Mouse (Mus musculus): Measurements from ENCODE around the gene Ndufv1. TPM values are rescaled to one million over a fixed set of nuclear protein-coding genes. Genes with fewer than 3 reads are reported as not detected.

Gene Ndufv1
- total and polyA plus RNA-seq, 3 experiments, result 84.1 to 338 (median 191) TPM

- Histone ChIP-seq H3K4me3 (ENCODE audit: low read depth, low read length) (no peak overlapping the region), H3K27me3 (ENCODE audit: insufficient read depth, low read length) (peaks cover 4% of the 10 kb centered on the region), H3K36me3 (replicated peaks) (peaks cover 12% of the 10 kb centered on the region), H3K4me1 (ENCODE audit: insufficient read depth, low read depth, low read length) (peaks cover 28% of the 10 kb centered on the region), H3K9me3 (replicated peaks) (no peaks in the 10 kb centered on the region)
- DNase-seq (ENCODE audit: low spot score) (no peak), ATAC-seq (ENCODE audit: extremely low read depth, insufficient number of reproducible peaks, low FRiP score, poor library complexity, severe bottlenecking) (no peak)
- TF ChIP-seq GATA1 (IDR thresholded peaks at IDR 0.05; ENCODE audit: borderline replicate concordance, low read length) (no peak), GATA2 (IDR thresholded peaks at IDR 0.05; ENCODE audit: borderline replicate concordance, low read depth, low read length) (no peak)
Measured at GRCm38 (mm10) chr19:4057389-4057788, 44.8 kb upstream of the Ndufv1 start.

GRCm38 (mm10) chr19:4056727-4057126 is 44.1 kb upstream of the Ndufv1 start:
- Histone ChIP-seq H3K9me3 (replicated peaks) (no peaks in the 10 kb centered on the region), H3K4me3 (ENCODE audit: low read depth, low read length) (no peak overlapping the region), H3K4me1 (ENCODE audit: insufficient read depth, low read depth, low read length) (peaks cover 28% of the 10 kb centered on the region), H3K27me3 (ENCODE audit: insufficient read depth, low read length) (peaks cover 4% of the 10 kb centered on the region), H3K36me3 (replicated peaks) (peaks cover 12% of the 10 kb centered on the region)
- no peak for DNase-seq (ENCODE audit: low spot score)
- TF ChIP-seq GATA1 (IDR thresholded peaks at IDR 0.05; ENCODE audit: borderline replicate concordance, low read length) (no peak), CTCF (IDR thresholded peaks at IDR 0.05; ENCODE audit: low read depth, low read length) (no peak), TAL1 (conservative IDR thresholded peaks at IDR 0.05; ENCODE audit: low read depth, low read length) (no peak), GATA2 (IDR thresholded peaks at IDR 0.05; ENCODE audit: borderline replicate concordance, low read depth, low read length) (no peak), POLR2AphosphoS5 (IDR thresholded peaks at IDR 0.05; ENCODE audit: insufficient replicate concordance, low read depth, low read length) (no peak)
- ATAC-seq (ENCODE audit: extremely low read depth, insufficient number of reproducible peaks, low FRiP score, poor library complexity, severe bottlenecking), result no peak

- no peak for ATAC-seq (ENCODE audit: extremely low read depth, insufficient number of reproducible peaks, low FRiP score, poor library complexity, severe bottlenecking)
- H3K4me3 ChIP-seq (ENCODE audit: low read depth, low read length), result no peak overlapping the region
- no peak for DNase-seq (ENCODE audit: low spot score)
- H3K4me1 ChIP-seq (ENCODE audit: insufficient read depth, low read depth, low read length), result peaks cover 27% of the 10 kb centered on the region
- peaks cover 4% of the 10 kb centered on the region for H3K27me3 ChIP-seq (ENCODE audit: insufficient read depth, low read length)
- H3K36me3 ChIP-seq (replicated peaks), result peaks cover 12% of the 10 kb centered on the region
- TF ChIP-seq GATA2 (IDR thresholded peaks at IDR 0.05; ENCODE audit: borderline replicate concordance, low read depth, low read length) (no peak), CTCF (IDR thresholded peaks at IDR 0.05; ENCODE audit: low read depth, low read length) (no peak), TAL1 (conservative IDR thresholded peaks at IDR 0.05; ENCODE audit: low read depth, low read length) (no peak), POLR2AphosphoS5 (IDR thresholded peaks at IDR 0.05; ENCODE audit: insufficient replicate concordance, low read depth, low read length) (no peak), GATA1 (IDR thresholded peaks at IDR 0.05; ENCODE audit: borderline replicate concordance, low read length) (no peak)
- peaks cover 3% of the 10 kb centered on the region for H3K9me3 ChIP-seq (replicated peaks)
Measured at GRCm38 (mm10) chr19:4055947-4056693, 43.5 kb upstream of the Ndufv1 start.

GRCm38 (mm10) chr19:4055216-4055946 is 42.8 kb upstream of the Ndufv1 start:
- DNase-seq (ENCODE audit: low spot score), result no peak
- Histone ChIP-seq H3K27me3 (ENCODE audit: insufficient read depth, low read length) (peaks cover 4% of the 10 kb centered on the region), H3K9me3 (replicated peaks) (peaks cover 5% of the 10 kb centered on the region), H3K4me1 (ENCODE audit: insufficient read depth, low read depth, low read length) (peaks cover 26% of the 10 kb centered on the region), H3K4me3 (ENCODE audit: low read depth, low read length) (no peak overlapping the region), H3K36me3 (replicated peaks) (peaks cover 12% of the 10 kb centered on the region)
- TF ChIP-seq CTCF (IDR thresholded peaks at IDR 0.05; ENCODE audit: low read depth, low read length), result no peak
- no peak for TF ChIP-seq GATA2 (IDR thresholded peaks at IDR 0.05; ENCODE audit: borderline replicate concordance, low read depth, low read length)
- no peak for TF ChIP-seq POLR2AphosphoS5 (IDR thresholded peaks at IDR 0.05; ENCODE audit: insufficient replicate concordance, low read depth, low read length)
- TF ChIP-seq TAL1 (conservative IDR thresholded peaks at IDR 0.05; ENCODE audit: low read depth, low read length), result no peak
- TF ChIP-seq GATA1 (IDR thresholded peaks at IDR 0.05; ENCODE audit: borderline replicate concordance, low read length), result no peak
- ATAC-seq (ENCODE audit: extremely low read depth, insufficient number of reproducible peaks, low FRiP score, poor library complexity, severe bottlenecking), result no peak

GRCm38 (mm10) chr19:4054613-4055012 is 42.0 kb upstream of the Ndufv1 start:
- ATAC-seq (ENCODE audit: extremely low read depth, insufficient number of reproducible peaks, low FRiP score, poor library complexity, severe bottlenecking) (no peak), DNase-seq (ENCODE audit: low spot score) (no peak)
- peaks cover 6% of the 10 kb centered on the region for H3K27me3 ChIP-seq (ENCODE audit: insufficient read depth, low read length)
- TF ChIP-seq GATA1 (IDR thresholded peaks at IDR 0.05; ENCODE audit: borderline replicate concordance, low read length) (no peak), GATA2 (IDR thresholded peaks at IDR 0.05; ENCODE audit: borderline replicate concordance, low read depth, low read length) (no peak), POLR2AphosphoS5 (IDR thresholded peaks at IDR 0.05; ENCODE audit: insufficient replicate concordance, low read depth, low read length) (no peak), CTCF (IDR thresholded peaks at IDR 0.05; ENCODE audit: low read depth, low read length) (no peak), TAL1 (conservative IDR thresholded peaks at IDR 0.05; ENCODE audit: low read depth, low read length) (no peak)
- H3K4me3 ChIP-seq (ENCODE audit: low read depth, low read length), result no peak overlapping the region
- H3K9me3 ChIP-seq (replicated peaks), result peaks cover 5% of the 10 kb centered on the region
- peaks cover 12% of the 10 kb centered on the region for H3K36me3 ChIP-seq (replicated peaks)
- H3K4me1 ChIP-seq (ENCODE audit: insufficient read depth, low read depth, low read length), result peaks cover 24% of the 10 kb centered on the region

GRCm38 (mm10) chr19:4052516-4053030 is 40.0 kb upstream of the Ndufv1 start:
- peaks cover 7% of the 10 kb centered on the region for H3K27me3 ChIP-seq (ENCODE audit: insufficient read depth, low read length)
- no peak for DNase-seq (ENCODE audit: low spot score)
- H3K4me3 ChIP-seq (ENCODE audit: low read depth, low read length), result no peak overlapping the region
- H3K9me3 ChIP-seq (replicated peaks), result peaks cover 5% of the 10 kb centered on the region
- peaks cover 8% of the 10 kb centered on the region for H3K36me3 ChIP-seq (replicated peaks)
- peaks cover 4% of the 10 kb centered on the region; the same call in 1 of the 2 replicates for H3K4me1 ChIP-seq (ENCODE audit: insufficient read depth, low read depth, low read length)
- TF ChIP-seq GATA2 (IDR thresholded peaks at IDR 0.05; ENCODE audit: borderline replicate concordance, low read depth, low read length) (no peak), POLR2AphosphoS5 (IDR thresholded peaks at IDR 0.05; ENCODE audit: insufficient replicate concordance, low read depth, low read length) (no peak), CTCF (IDR thresholded peaks at IDR 0.05; ENCODE audit: low read depth, low read length) (no peak), TAL1 (conservative IDR thresholded peaks at IDR 0.05; ENCODE audit: low read depth, low read length) (no peak), GATA1 (IDR thresholded peaks at IDR 0.05; ENCODE audit: borderline replicate concordance, low read length) (no peak)
- no peak for ATAC-seq (ENCODE audit: extremely low read depth, insufficient number of reproducible peaks, low FRiP score, poor library complexity, severe bottlenecking)
